In genomic region chr15:99113396-99113975, GRCm38 (mm10) we compare ENCODE assay signal across 8 mouse cellular contexts. TPM values are rescaled to one million over a fixed set of nuclear protein-coding genes. Genes with fewer than 3 reads are reported as not detected.
DNase-seq lines count a peak whose midpoint lies in the region; ATAC-seq lines count a peak whose summit lies in the region.

No protein-coding gene starts in this region.

- no peak overlapping the region for H3K4me2 ChIP-seq in forebrain, embryonic 12.5 days
- no peak overlapping the region for H3K4me2 ChIP-seq in neural tube, embryonic 11.5 days (ENCODE audit: low read depth)
- peak overlapping the region; percentile 45 for H3K4me2 ChIP-seq in hindbrain, embryonic 16.5 days (ENCODE audit: low read length)
- H3K4me2 ChIP-seq in neural tube, embryonic 13.5 days, result peak overlapping the region; percentile 33

- H3K36me3 ChIP-seq in forebrain, embryonic 10.5 days (replicated peaks), result no peaks in the 10 kb centered on the region
- H3K36me3 ChIP-seq in forebrain, embryonic 12.5 days (replicated peaks), result no peaks in the 10 kb centered on the region
- no peaks in the 10 kb centered on the region for H3K36me3 ChIP-seq in neural tube, embryonic 11.5 days (ENCODE audit: control insufficient read depth, insufficient read depth, low read length)
- no peaks in the 10 kb centered on the region for H3K36me3 ChIP-seq in hindbrain, embryonic 16.5 days (ENCODE audit: control insufficient read depth, insufficient read depth, low read length)
- H3K36me3 ChIP-seq in neural tube, embryonic 13.5 days, result no peaks in the 10 kb centered on the region

- peaks cover 9% of the 10 kb centered on the region; the same call in 1 of the 2 replicates for H3K4me1 ChIP-seq in forebrain, embryonic 10.5 days
- H3K4me1 ChIP-seq in forebrain, embryonic 12.5 days, result no peaks in the 10 kb centered on the region
- H3K4me1 ChIP-seq in neural tube, embryonic 11.5 days (ENCODE audit: control insufficient read depth, insufficient read depth, low read length), result no peaks in the 10 kb centered on the region
- H3K4me1 ChIP-seq in hindbrain, embryonic 16.5 days (ENCODE audit: control insufficient read depth, insufficient read depth, low read depth, low read length), result no peaks in the 10 kb centered on the region
- H3K4me1 ChIP-seq in neural tube, embryonic 13.5 days (replicated peaks), result no peaks in the 10 kb centered on the region

- H3K27ac ChIP-seq in forebrain, embryonic 10.5 days, result no peak overlapping the region
- H3K27ac ChIP-seq in forebrain, embryonic 12.5 days, result no peak overlapping the region
- H3K27ac ChIP-seq in neural tube, embryonic 11.5 days (ENCODE audit: low read depth, low read length), result no peak overlapping the region
- no peak overlapping the region for H3K27ac ChIP-seq in hindbrain, embryonic 16.5 days (ENCODE audit: low read depth, low read length)
- H3K27ac ChIP-seq in neural tube, embryonic 13.5 days (replicated peaks), result no peak overlapping the region

- intact Hi-C loops in left cerebral cortex, postnatal 36 days (cut with DNase I), result no loop called here

- peak overlapping the region; percentile 34 for H3K4me3 ChIP-seq in forebrain, embryonic 10.5 days
- H3K4me3 ChIP-seq in forebrain, embryonic 12.5 days (replicated peaks), result no peak overlapping the region
- H3K4me3 ChIP-seq in neural tube, embryonic 11.5 days (ENCODE audit: low read depth, low read length), result no peak overlapping the region
- peak overlapping the region; percentile 14; the same call in 1 of the 2 replicates for H3K4me3 ChIP-seq in hindbrain, embryonic 16.5 days (ENCODE audit: low read length)
- no peak overlapping the region for H3K4me3 ChIP-seq in neural tube, embryonic 13.5 days

- WGBS in forebrain, embryonic 10.5 days, result 10% methylated on average over 9 of the region's 9 CpGs
- 6% methylated on average over 9 of the region's 9 CpGs for WGBS in forebrain, embryonic 12.5 days
- 8% methylated on average over 9 of the region's 9 CpGs for WGBS in neural tube, embryonic 11.5 days
- WGBS in hindbrain, embryonic 16.5 days, result 8% methylated on average over 9 of the region's 9 CpGs
- 7% methylated on average over 9 of the region's 9 CpGs for WGBS in neural tube, embryonic 13.5 days

- peak; percentile 42 for DNase-seq in forebrain, embryonic 10.5 days (ENCODE audit: extremely low spot score, low spot score)
- DNase-seq in neural tube, embryonic 11.5 days (ENCODE audit: low spot score), result peak; percentile 32
- no peak for DNase-seq in neural tube, embryonic 10.5 days (ENCODE audit: extremely low spot score, low spot score)
- no peak for DNase-seq in left cerebral cortex, postnatal 36 days (ENCODE audit: low spot score in 2 of 2)
- no peak for DNase-seq in cerebellum, postnatal 10 days

- no peaks in the 10 kb centered on the region for H3K9me3 ChIP-seq in forebrain, embryonic 10.5 days
- H3K9me3 ChIP-seq in forebrain, embryonic 12.5 days, result no peaks in the 10 kb centered on the region
- no peaks in the 10 kb centered on the region for H3K9me3 ChIP-seq in neural tube, embryonic 11.5 days (ENCODE audit: control insufficient read depth, low read length)
- no peaks in the 10 kb centered on the region for H3K9me3 ChIP-seq in hindbrain, embryonic 16.5 days (ENCODE audit: control insufficient read depth, low read length)
- no peaks in the 10 kb centered on the region for H3K9me3 ChIP-seq in neural tube, embryonic 13.5 days

- ATAC-seq in forebrain, embryonic 12.5 days (ENCODE audit: low FRiP score), result no peak
- ATAC-seq in neural tube, embryonic 11.5 days (ENCODE audit: insufficient read depth, low FRiP score, low TSS enrichment), result no peak
- ATAC-seq in hindbrain, embryonic 16.5 days, result no peak
- no peak for ATAC-seq in neural tube, embryonic 13.5 days (ENCODE audit: low read depth)

- 0 out of 2 replicates have a peak, but pooled peaks cover 6% of the 10 kb centered on the region for H3K27me3 ChIP-seq in forebrain, embryonic 10.5 days (ENCODE audit: poor library complexity, severe bottlenecking)
- 0 out of 2 replicates have a peak, but pooled peaks cover 3% of the 10 kb centered on the region for H3K27me3 ChIP-seq in forebrain, embryonic 12.5 days
- H3K27me3 ChIP-seq in neural tube, embryonic 11.5 days (ENCODE audit: control insufficient read depth, insufficient read depth, low read length), result 0 out of 2 replicates have a peak, but pooled peaks cover 2% of the 10 kb centered on the region
- no peaks in the 10 kb centered on the region for H3K27me3 ChIP-seq in hindbrain, embryonic 16.5 days (replicated peaks; ENCODE audit: control insufficient read depth, insufficient read depth, low read length)
- H3K27me3 ChIP-seq in neural tube, embryonic 13.5 days, result no peaks in the 10 kb centered on the region

- no peak overlapping the region for H3K9ac ChIP-seq in forebrain, embryonic 12.5 days
- H3K9ac ChIP-seq in neural tube, embryonic 11.5 days (ENCODE audit: low read length), result no peak overlapping the region
- no peak overlapping the region for H3K9ac ChIP-seq in hindbrain, embryonic 16.5 days (ENCODE audit: low read depth, low read length)
- H3K9ac ChIP-seq in neural tube, embryonic 13.5 days, result no peak overlapping the region

RNA-seq across cellular contexts. Expression of gene Spats2, which starts 12.2 kb away (rescaled TPM):
- polyA plus RNA-seq in forebrain, embryonic 10.5 days (2016; fragmentation: Nextera tagmentation; extraction: Ambion mirVana), result 53.5 and 56.5 TPM in 2 replicates
- 65.5 and 69.8 TPM in 2 replicates for polyA plus RNA-seq in forebrain, embryonic 12.5 days (2016; fragmentation: Nextera tagmentation; extraction: Ambion mirVana)
- 63.3 and 63.7 TPM in 2 replicates for polyA plus RNA-seq in neural tube, embryonic 11.5 days (2014; fragmentation: Nextera tagmentation; extraction: Ambion mirVana)
- polyA plus RNA-seq in hindbrain, embryonic 16.5 days (2015; fragmentation: Nextera tagmentation; extraction: Ambion mirVana), result 23.8 and 28.8 TPM in 2 replicates
- polyA plus RNA-seq in neural tube, embryonic 13.5 days (2015; fragmentation: Nextera tagmentation; extraction: Ambion mirVana), result 44.4 and 48.9 TPM in 2 replicates
- total RNA-seq in left cerebral cortex, postnatal 36 days (2021), result 10 to 100 TPM; 35.2 to 37.5 TPM

RNA-seq across cellular contexts. Expression of gene Dnajc22, which starts 20.5 kb away (rescaled TPM):
- polyA plus RNA-seq in forebrain, embryonic 10.5 days (2016; fragmentation: Nextera tagmentation; extraction: Ambion mirVana), result 1.0 and 1.2 TPM in 2 replicates
- polyA plus RNA-seq in forebrain, embryonic 12.5 days (2016; fragmentation: Nextera tagmentation; extraction: Ambion mirVana), result 0.76 and 1.0 TPM in 2 replicates
- polyA plus RNA-seq in neural tube, embryonic 11.5 days (2014; fragmentation: Nextera tagmentation; extraction: Ambion mirVana), result 0.19 and 0.41 TPM in 2 replicates
- 0.92 and 1.1 TPM in 2 replicates for polyA plus RNA-seq in hindbrain, embryonic 16.5 days (2015; fragmentation: Nextera tagmentation; extraction: Ambion mirVana)
- 0.25 and 0.49 TPM in 2 replicates for polyA plus RNA-seq in neural tube, embryonic 13.5 days (2015; fragmentation: Nextera tagmentation; extraction: Ambion mirVana)
- total RNA-seq in left cerebral cortex, postnatal 36 days (2021), result under 1 TPM; 0.25 to 0.27 TPM

RNA-seq across cellular contexts. Expression of gene C1ql4, which starts 25.9 kb away (rescaled TPM):
- 0.12 TPM in 1 of 2 replicates, not detected in the other for polyA plus RNA-seq in forebrain, embryonic 10.5 days (2016; fragmentation: Nextera tagmentation; extraction: Ambion mirVana)
- polyA plus RNA-seq in forebrain, embryonic 12.5 days (2016; fragmentation: Nextera tagmentation; extraction: Ambion mirVana), result 0.44 and 1.3 TPM in 2 replicates
- polyA plus RNA-seq in neural tube, embryonic 11.5 days (2014; fragmentation: Nextera tagmentation; extraction: Ambion mirVana), result 3.0 and 3.2 TPM in 2 replicates
- 4.0 and 5.7 TPM in 2 replicates for polyA plus RNA-seq in hindbrain, embryonic 16.5 days (2015; fragmentation: Nextera tagmentation; extraction: Ambion mirVana)
- polyA plus RNA-seq in neural tube, embryonic 13.5 days (2015; fragmentation: Nextera tagmentation; extraction: Ambion mirVana), result 2.7 and 3.5 TPM in 2 replicates
- not detected for total RNA-seq in left cerebral cortex, postnatal 36 days (2021)

RNA-seq across cellular contexts. Expression of gene Troap, which starts 39.1 kb away (rescaled TPM):
- polyA plus RNA-seq in forebrain, embryonic 10.5 days (2016; fragmentation: Nextera tagmentation; extraction: Ambion mirVana), result 51.1 and 53.1 TPM in 2 replicates
- polyA plus RNA-seq in forebrain, embryonic 12.5 days (2016; fragmentation: Nextera tagmentation; extraction: Ambion mirVana), result 41.6 and 48.3 TPM in 2 replicates
- polyA plus RNA-seq in neural tube, embryonic 11.5 days (2014; fragmentation: Nextera tagmentation; extraction: Ambion mirVana), result 23.3 and 25.9 TPM in 2 replicates
- 5.6 and 8.7 TPM in 2 replicates for polyA plus RNA-seq in hindbrain, embryonic 16.5 days (2015; fragmentation: Nextera tagmentation; extraction: Ambion mirVana)
- 6.3 and 6.9 TPM in 2 replicates for polyA plus RNA-seq in neural tube, embryonic 13.5 days (2015; fragmentation: Nextera tagmentation; extraction: Ambion mirVana)
- total RNA-seq in left cerebral cortex, postnatal 36 days (2021), result under 1 TPM in 1 of 2 experiments, not detected in 1; 0.32 TPM

RNA-seq across cellular contexts. Expression of gene Prph, which starts 58.5 kb away (rescaled TPM):
- polyA plus RNA-seq in forebrain, embryonic 10.5 days (2016; fragmentation: Nextera tagmentation; extraction: Ambion mirVana), result 0.20 and 0.33 TPM in 2 replicates
- 0.73 and 1.4 TPM in 2 replicates for polyA plus RNA-seq in forebrain, embryonic 12.5 days (2016; fragmentation: Nextera tagmentation; extraction: Ambion mirVana)
- 38.7 and 54.0 TPM in 2 replicates for polyA plus RNA-seq in neural tube, embryonic 11.5 days (2014; fragmentation: Nextera tagmentation; extraction: Ambion mirVana)
- 52.8 and 81.8 TPM in 2 replicates for polyA plus RNA-seq in hindbrain, embryonic 16.5 days (2015; fragmentation: Nextera tagmentation; extraction: Ambion mirVana)
- 268 and 371 TPM in 2 replicates for polyA plus RNA-seq in neural tube, embryonic 13.5 days (2015; fragmentation: Nextera tagmentation; extraction: Ambion mirVana)
- total RNA-seq in left cerebral cortex, postnatal 36 days (2021), result 1 to 10 TPM in 1 of 2 experiments, under 1 TPM in 1; 0.97 to 1.8 TPM

Comparison
In these comparisons a context has a peak if more than half of its experiments do, and no peak if none do; other contexts are left out.
1. DNase-seq: peak in forebrain, embryonic 10.5 days (single experiment) and neural tube, embryonic 11.5 days (single experiment); none in neural tube, embryonic 10.5 days (single experiment), left cerebral cortex, postnatal 36 days (0 of 2) and cerebellum, postnatal 10 days (0 of 2).
2. H3K4me3 ChIP-seq: peak in forebrain, embryonic 10.5 days (single experiment) and hindbrain, embryonic 16.5 days (single experiment); none in forebrain, embryonic 12.5 days (single experiment), neural tube, embryonic 11.5 days (single experiment) and neural tube, embryonic 13.5 days (single experiment).
3. H3K4me2 ChIP-seq: peak in hindbrain, embryonic 16.5 days (single experiment) and neural tube, embryonic 13.5 days (single experiment); none in forebrain, embryonic 12.5 days (single experiment) and neural tube, embryonic 11.5 days (single experiment).